Mouse (Mus musculus) brain, embryonic 14.5 days (tissue): ENCODE data around the gene Spata13. TPM values are rescaled to one million over a fixed set of nuclear protein-coding genes. Genes with fewer than 3 reads are reported as not detected.

Source experiments
- DNase-seq: peaks from one replicate; pipeline ENCODE4 v3.0.0-alpha.2; 2011; ENCODE audit warnings: low read depth
- CTCF ChIP-seq: fragments of 200-500 bp; IDR thresholded peaks from 2 replicates; pipeline ENCODE4 v1.5.1; 2012; ENCODE audit warnings: inconsistent platforms, mild to moderate bottlenecking, moderate library complexity, borderline replicate concordance; ENCODE audit not compliant: insufficient read depth, insufficient read length; ENCODE audit errors: extremely low read depth
- POLR2A ChIP-seq: fragments of 200-500 bp; IDR thresholded peaks from 2 replicates; pipeline ENCODE4 v1.6.1; 2012; ENCODE audit warnings: mild to moderate bottlenecking, inconsistent platforms, borderline replicate concordance; ENCODE audit not compliant: poor library complexity, insufficient read depth, insufficient read length, severe bottlenecking; ENCODE audit errors: extremely low read depth
- polyA plus RNA-seq: library from polyadenylated mRNA; depleted of rRNA; stranded (reverse); fragments of >200 nt; gene quantifications from 2 replicates; pipeline ENCODE4 v1.2.3, GENCODE M21; 2012

The Spata13 gene
- polyA plus RNA-seq, 1 experiment = 22.1 TPM

GRCm38 (mm10) chr14:60612671-60613070 lies 21.1 kb upstream of the Spata13 start:
- DNase-seq = peak; percentile 69
- no peak for TF ChIP-seq CTCF
- TF ChIP-seq POLR2A = no peak

DNA sequence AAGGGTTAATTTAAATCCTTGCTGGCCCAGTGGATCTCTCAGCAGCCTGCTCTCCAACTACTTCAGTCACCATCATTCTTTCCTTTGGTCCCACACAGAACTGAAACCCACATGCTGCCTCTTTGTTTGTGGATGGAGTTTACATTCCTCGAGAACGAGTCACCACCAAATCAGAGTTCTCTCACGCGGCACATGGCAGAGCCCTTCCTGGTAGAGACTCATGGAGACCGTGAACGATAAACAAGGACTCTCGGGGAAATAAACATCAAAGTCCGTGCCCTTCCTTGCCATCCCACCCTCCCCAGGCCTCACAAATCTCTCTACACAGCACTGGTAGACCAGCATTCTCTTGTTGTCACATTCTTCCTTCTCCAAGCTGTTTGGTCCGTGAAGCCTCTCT lies 12.7 kb upstream of the Spata13 start:
- no peak for DNase-seq
- no peak for TF ChIP-seq CTCF
- no peak for TF ChIP-seq POLR2A

DNA sequence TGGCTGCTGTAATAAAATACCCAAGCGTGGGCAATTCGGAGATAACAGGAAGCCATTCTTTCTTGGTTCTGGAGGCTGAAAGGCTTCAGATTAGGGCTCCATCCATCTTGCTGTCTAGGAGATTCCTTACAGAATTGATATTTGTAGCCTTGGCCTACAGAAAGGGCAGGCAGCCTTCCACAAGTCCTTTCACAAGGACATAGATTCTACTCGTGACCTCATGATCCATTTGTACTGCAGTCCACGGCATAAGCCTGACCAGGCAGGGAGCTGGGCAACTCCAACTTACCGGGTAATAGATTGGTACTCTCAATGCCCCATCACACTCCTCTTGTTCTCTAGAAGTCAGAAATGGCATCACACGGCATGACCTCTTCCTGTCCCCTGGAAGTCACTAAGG lies 8.3 kb upstream of the Spata13 start:
- DNase-seq = no peak
- no peak for TF ChIP-seq CTCF
- no peak for TF ChIP-seq POLR2A

- no peak for DNase-seq
- TF ChIP-seq CTCF = no peak
- no peak for TF ChIP-seq POLR2A
Measured at GRCm38 (mm10) chr14:60629887-60630460, 3.8 kb upstream of the Spata13 start.

GRCm38 (mm10) chr14:60630981-60631380 lies 2.8 kb upstream of the Spata13 start:
- DNase-seq = no peak
- no peak for TF ChIP-seq POLR2A
- TF ChIP-seq CTCF = no peak

- peak; percentile 76 for DNase-seq
- TF ChIP-seq POLR2A (no peak), CTCF (no peak)
Measured at GRCm38 (mm10) chr14:60634877-60635771, 1.3 kb downstream of the Spata13 start.

DNA sequence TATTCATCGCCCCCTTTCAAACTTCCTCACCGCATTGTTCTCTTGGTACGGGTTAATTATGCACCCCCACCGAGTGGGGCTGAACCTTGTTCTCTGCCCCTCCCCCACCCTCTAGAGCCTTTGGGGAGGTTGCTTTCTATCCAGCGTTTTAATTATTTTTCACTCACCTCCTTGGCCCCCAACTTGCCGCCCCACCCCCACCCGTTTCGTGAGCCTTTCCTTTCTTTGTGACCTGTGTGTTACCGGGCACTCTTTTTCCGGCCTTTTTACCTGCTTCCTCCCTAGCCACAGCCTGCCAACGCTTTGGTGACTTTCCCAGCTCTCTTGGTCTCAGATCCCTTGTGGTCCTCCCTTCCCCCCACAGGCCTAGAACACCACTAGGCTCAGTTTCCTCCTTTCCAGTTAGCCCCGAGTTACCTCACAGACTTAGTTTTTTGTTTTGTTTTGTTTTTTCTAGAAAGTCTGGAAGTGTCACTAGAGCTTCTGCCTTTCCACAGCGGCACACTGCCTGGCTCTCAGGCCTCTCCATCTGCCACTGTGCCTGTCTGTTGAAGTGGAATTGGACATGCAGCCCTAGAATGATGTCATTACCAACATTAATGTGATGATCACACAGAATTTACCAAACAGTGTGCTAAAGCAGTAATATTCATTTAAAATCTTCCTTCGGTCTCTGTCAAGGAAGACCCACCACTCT lies 2.3 kb downstream of the Spata13 start:
- peak; percentile 80 for DNase-seq

GRCm38 (mm10) chr14:60636608-60636980 lies 2.8 kb downstream of the Spata13 start:
- TF ChIP-seq CTCF = no peak
- no peak for TF ChIP-seq POLR2A
- no peak for DNase-seq

More for the DNA sequence above, 2.3 kb downstream of the Spata13 start:
- TF ChIP-seq CTCF = no peak
- no peak for TF ChIP-seq POLR2A

DNA sequence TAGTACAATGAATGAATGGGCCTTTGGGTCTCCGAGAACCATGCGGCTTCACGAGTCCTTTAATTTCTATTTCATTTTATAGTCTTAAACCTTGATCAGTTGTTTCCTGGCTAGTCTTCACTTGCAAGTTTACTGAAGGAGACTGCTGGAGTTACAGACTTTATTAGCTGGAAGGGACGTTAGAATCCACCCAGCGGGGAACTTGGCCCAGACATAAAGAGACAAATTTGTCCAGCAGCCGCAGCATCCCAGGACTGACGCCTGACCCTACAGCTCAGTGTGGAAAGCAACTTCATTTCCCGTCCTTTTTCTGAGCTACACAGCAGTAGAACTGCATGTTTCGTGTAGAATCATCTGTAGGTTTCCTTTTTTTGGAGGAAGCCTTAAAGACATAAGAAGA lies 3.2 kb downstream of the Spata13 start:
- TF ChIP-seq CTCF = no peak
- no peak for TF ChIP-seq POLR2A
- DNase-seq = no peak

DNA sequence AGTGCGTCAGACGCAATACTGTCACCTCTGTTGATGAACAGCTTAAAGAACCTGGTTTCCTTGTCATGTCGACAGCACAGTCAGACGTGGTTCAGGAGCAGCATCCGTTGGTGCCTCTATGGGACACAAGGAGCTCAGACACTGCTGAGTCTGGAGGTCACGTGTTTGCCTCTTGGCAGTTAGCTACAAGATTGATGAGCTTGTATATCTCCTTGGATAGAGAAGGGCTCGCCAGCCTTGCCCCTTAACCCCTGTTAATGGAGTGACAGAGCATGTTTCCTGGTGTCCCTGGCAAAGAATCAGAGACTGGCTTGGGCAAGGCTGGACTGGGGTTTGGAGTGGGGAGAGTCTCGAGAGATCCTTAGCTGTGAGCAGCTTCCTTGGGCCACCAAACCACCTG lies 4.4 kb downstream of the Spata13 start:
- DNase-seq = no peak
- TF ChIP-seq POLR2A (no peak), CTCF (no peak)

DNA sequence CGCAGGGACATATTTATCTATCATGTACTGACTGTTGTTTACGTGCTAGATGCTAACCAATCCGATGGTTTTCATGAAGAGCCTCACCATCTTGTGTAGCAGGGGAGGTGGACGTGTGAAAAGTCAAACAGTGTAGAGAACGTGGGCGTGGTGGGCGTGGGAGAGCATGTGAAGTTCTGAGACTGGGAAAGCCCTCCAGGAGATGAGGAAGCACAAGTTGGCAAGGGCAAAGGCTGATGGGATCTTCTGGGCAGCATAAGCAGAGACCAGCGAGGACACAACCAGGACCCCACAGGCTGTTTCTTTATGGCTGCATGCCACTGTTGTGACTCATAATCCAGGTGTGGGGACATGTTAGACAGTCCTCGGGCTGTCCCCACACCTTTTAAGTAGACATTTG lies 5.4 kb downstream of the Spata13 start:
- DNase-seq = no peak
- TF ChIP-seq CTCF (no peak), POLR2A (no peak)

DNA sequence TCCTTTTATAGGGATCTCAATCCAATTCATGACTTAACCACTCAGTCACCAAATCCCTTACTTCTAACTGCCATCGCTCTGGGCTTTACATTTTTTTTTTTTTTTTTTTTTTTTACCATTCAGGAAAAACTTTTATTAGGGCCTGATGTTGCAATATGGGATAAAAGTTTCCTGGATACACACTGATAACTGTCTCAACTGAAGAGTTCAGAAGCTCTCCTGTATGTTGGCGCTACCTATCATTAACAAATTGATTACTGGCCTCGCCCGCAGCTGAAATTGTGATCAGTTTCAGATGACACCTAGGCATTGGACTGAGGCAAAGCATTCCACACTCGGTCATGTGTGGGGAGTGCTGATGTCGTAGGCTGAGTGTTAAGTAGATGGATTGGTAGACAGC lies 7.3 kb downstream of the Spata13 start:
- DNase-seq = no peak
- TF ChIP-seq CTCF = no peak
- TF ChIP-seq POLR2A = no peak

DNA sequence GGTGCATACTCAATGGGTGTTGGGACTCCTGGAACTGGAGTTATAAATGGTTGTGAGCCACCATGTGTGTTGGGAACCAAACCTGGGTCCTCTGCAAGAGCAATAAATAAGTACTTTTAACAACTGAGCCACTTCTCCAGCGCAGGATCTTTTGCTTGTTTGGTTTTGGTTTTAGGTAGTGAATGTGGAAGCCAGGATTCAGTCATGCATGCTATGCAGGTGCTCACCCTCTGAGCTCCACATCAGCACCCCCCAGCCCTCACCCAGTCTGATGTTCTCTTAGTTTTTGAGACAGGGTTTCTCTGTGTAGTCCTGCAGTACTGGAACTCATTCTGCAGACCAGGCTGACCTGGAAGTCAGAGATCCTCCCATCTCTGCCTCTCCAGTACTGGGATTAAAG lies 8.3 kb downstream of the Spata13 start:
- no peak for DNase-seq
- TF ChIP-seq CTCF (no peak), POLR2A (no peak)

DNA sequence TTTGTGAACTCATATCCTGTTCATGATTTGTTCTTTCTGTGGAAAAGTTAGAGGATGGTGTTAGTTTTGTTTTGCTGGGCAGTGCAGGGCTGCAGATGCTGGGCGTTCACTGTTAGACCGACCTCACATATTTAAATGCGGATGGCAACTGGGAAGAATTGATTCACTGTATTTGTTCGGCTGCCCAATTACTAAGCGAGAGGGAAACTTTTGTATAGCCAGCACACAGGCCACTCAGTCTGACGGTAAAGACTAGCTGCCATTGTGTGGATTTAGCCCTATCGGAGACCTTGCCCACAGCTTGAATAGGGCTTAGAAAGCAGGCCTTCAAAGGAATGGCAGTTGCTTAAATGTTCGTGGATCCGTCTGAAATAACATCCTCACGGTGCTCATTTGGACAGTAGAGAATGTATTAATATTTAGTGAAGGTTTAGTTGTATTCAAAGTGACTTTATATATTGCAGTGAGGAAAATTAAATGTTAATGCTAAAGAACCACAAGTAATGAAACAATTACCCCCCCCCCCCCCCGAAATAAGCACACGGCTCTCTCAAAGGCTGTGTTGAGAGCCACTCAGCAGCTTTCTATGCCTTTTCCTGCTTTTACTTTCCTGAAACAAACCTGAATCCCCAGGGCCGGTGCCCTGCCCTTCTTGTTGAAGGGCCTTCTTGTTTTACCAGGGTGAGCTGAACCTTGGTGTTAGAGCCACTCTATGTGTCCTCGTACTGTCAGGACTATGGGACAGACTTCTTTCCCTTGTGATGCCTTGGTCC lies 9.5 kb downstream of the Spata13 start:
- TF ChIP-seq POLR2A (no peak), CTCF (no peak)
- DNase-seq = peak; percentile 94

GRCm38 (mm10) chr14:60646373-60646772 lies 12.6 kb downstream of the Spata13 start:
- TF ChIP-seq POLR2A (no peak), CTCF (no peak)
- DNase-seq = no peak
